Mouse (Mus musculus) stomach, embryonic 14.5 days (tissue): ENCODE measurements around the gene Dclk2. TPM values are rescaled to one million over a fixed set of nuclear protein-coding genes. Genes with fewer than 3 reads are reported as not detected.
A peak's percentile ranks its signal among the peaks of the same experiment; 100 is the strongest.

Experiments
- ATAC-seq: fragments of 200-750 bp; cut with Nextera tagmentation; 2 replicates; pipeline ENCODE4 v1.8.0; 2017; ENCODE audit warnings: low read depth, moderate TSS enrichment; ENCODE audit not compliant: insufficient number of reproducible peaks, insufficient read depth, low FRiP score
- H3K27ac ChIP-seq: fragments of 300-500 bp; sonication (generic); 2 replicates; pipeline ENCODE4 v1.5.1; 2014; ENCODE audit warnings: mild to moderate bottlenecking, low read length, moderate library complexity, mixed read lengths
- H3K27me3 ChIP-seq: fragments of 300-500 bp; sonication (generic); 2 replicates; pipeline ENCODE4 v1.6.1; 2014; ENCODE audit warnings: low read length, control low read depth, mixed read lengths; ENCODE audit not compliant: control insufficient read depth, insufficient read depth
- H3K36me3 ChIP-seq: fragments of 300-500 bp; sonication (generic); 2 replicates; pipeline ENCODE4 v1.6.1; 2014; ENCODE audit warnings: mild to moderate bottlenecking, control low read depth, low read length, moderate library complexity, mixed read lengths; ENCODE audit not compliant: control insufficient read depth, insufficient read depth
- H3K4me1 ChIP-seq: fragments of 300-500 bp; sonication (generic); 2 replicates; pipeline ENCODE4 v1.6.1; 2014; ENCODE audit warnings: low read length, control low read depth, mixed read lengths; ENCODE audit not compliant: control insufficient read depth, insufficient read depth
- H3K4me2 ChIP-seq: fragments of 300-500 bp; sonication (generic); replicated peaks from 2 replicates; pipeline ENCODE4 v1.6.1; 2014; ENCODE audit warnings: low read depth, low read length, control low read depth
- H3K4me3 ChIP-seq: fragments of 300-500 bp; sonication (generic); 2 replicates; pipeline ENCODE4 v1.5.1; 2014; ENCODE audit warnings: low read depth, low read length, control low read depth
- H3K9ac ChIP-seq: fragments of 300-500 bp; sonication (generic); replicated peaks from 2 replicates; pipeline ENCODE4 v1.6.1; 2014; ENCODE audit warnings: low read depth, mild to moderate bottlenecking, control low read depth, low read length, moderate library complexity, mixed read lengths
- H3K9me3 ChIP-seq: fragments of 300-500 bp; sonication (generic); 2 replicates; pipeline ENCODE4 v1.6.1; 2016; ENCODE audit warnings: low read depth, low read length, control low read depth; ENCODE audit not compliant: control insufficient read depth
- WGBS: fragments of 180-500 bp; shearing (Covaris S2); extraction: QIAGEN DNeasy Blood & Tissue Kit; methylation state at CpG from one replicate; pipeline ENCODE4 v1.1.7; 2014; 5-methylcytosine and 5-hydroxymethylcytosine counted together
- polyA plus RNA-seq: library from polyadenylated mRNA; unstranded; fragments of >200 nt; fragmentation: Nextera tagmentation; extraction: Ambion mirVana; gene quantifications from 2 replicates; pipeline ENCODE4 v1.2.1, GENCODE M21; 2014

The Dclk2 gene
- polyA plus RNA-seq, 1 experiment from 2014 or later: 6.7 TPM

DNA sequence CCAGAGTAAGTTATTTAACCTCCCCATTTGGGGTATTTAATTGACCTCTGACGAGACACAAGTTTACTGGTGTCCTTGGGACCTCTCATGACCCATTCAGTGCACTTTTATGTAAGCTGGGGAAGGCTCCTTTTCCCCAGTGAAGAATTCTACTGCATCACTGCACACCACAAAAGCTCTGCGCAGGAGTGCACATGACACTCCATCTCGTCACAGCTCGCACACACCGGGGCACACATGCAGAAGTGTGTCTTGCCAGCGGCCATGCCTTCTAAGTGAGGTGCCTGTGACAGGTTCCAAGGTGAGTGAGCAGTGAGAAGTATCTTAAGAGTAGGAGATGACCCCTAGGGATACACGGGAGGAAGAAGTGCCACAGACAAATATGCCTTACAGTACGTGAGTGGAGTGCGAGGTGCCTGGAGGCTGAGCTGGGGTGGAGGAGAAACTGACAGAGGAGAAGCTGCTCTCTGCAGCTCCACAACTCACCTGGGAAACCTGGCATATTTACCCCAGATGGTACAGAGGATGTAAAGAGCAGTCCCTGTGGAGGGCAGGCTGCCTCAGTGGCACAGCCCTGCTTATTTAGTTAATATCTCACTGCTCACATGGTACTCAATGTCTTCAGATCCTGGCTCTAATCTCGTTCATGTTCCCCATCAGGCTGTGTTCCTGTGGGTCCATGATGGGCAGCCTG is 58.3 kb downstream of the Dclk2 start:
- Histone ChIP-seq H3K9me3 (no peaks in the 10 kb centered on the region), H3K27me3 (no peaks in the 10 kb centered on the region), H3K36me3 (no peaks in the 10 kb centered on the region), H3K4me2 (no peak overlapping the region), H3K27ac (no peak overlapping the region), H3K4me1 (peaks cover 8% of the 10 kb centered on the region; the same call in 1 of the 2 replicates), H3K4me3 (no peak overlapping the region), H3K9ac (no peak overlapping the region)
- peak; percentile 28; the same call in 1 of the 2 replicates for ATAC-seq
- WGBS: 67% methylated on average over 10 of the region's 10 CpGs

DNA sequence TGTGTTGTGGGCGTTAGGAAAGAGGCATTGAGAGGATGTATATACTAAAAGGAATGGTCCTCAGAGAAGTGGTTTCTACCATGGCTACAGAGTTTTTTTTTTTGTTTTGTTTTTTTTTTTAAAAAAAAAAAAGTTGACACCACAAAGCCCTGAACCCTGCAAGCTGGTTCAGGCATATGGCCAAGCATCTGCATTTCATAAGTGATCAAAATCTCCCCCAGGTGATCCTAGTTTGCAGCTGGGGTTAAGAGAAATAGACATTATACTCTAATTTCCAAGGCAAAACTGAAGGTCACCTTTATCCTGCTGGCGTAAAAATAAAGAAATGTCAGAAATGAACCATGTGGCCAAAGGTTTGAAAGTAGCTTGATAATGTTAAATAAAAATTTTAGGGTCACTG is 60.9 kb downstream of the Dclk2 start:
- no peak overlapping the region for H3K27ac ChIP-seq
- H3K9me3 ChIP-seq: no peaks in the 10 kb centered on the region
- H3K27me3 ChIP-seq: no peaks in the 10 kb centered on the region
- 88% methylated on average over 2 of the region's 2 CpGs for WGBS
- no peaks in the 10 kb centered on the region for H3K36me3 ChIP-seq
- peaks cover 8% of the 10 kb centered on the region; the same call in 1 of the 2 replicates for H3K4me1 ChIP-seq
- H3K9ac ChIP-seq: no peak overlapping the region
- no peak overlapping the region for H3K4me2 ChIP-seq
- no peak overlapping the region for H3K4me3 ChIP-seq
- ATAC-seq: no peak

DNA sequence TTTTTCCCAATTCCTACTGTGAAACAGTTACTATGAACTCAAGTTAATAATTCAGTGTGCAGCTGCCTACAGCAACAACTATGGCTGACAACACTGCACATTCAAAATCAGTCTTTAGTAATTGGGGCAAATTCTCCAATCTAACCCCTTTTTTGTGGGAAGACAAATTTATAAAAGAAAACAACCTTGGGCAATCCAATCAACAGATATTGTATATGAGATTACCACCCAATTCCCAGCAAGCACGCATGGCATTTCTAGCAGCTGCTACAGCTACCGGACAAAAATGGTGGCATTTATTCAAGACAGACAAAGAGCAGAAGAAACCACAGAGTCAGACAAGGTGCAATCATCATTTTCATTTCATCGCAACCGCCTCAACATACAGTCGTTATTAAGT is 62.0 kb downstream of the Dclk2 start:
- Histone ChIP-seq H3K27me3 (no peaks in the 10 kb centered on the region), H3K4me2 (no peak overlapping the region), H3K36me3 (no peaks in the 10 kb centered on the region), H3K9ac (no peak overlapping the region), H3K4me1 (peaks cover 8% of the 10 kb centered on the region; the same call in 1 of the 2 replicates), H3K9me3 (no peaks in the 10 kb centered on the region), H3K4me3 (no peak overlapping the region), H3K27ac (no peak overlapping the region)
- no peak for ATAC-seq
- 89% methylated on average over 5 of the region's 5 CpGs for WGBS

DNA sequence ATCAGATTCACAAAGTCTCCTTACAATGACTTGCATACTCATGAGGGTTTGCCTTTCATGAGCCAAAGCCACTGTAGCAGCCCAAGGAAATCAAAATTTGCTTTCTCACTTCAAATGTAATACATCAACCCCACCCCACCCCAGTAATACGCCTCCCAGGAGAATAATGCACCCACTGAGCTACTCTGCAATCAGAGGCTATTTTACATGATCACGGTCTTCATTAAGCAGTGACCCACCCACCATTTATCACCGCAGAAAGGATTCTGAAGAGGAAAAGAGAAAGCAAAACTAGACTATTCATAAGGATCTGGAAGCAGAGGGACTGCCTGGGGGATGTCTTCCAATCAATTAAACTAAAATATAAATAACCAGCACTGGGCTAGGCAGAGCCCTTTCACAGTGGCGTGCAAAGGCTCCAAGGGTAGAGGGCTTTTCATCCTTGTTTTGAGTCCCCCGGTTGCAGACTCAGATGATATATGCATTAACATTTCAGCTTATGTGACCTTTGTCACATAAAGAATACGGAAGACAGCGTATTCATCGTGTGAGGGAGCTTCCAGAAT is 62.7 kb downstream of the Dclk2 start:
- Histone ChIP-seq H3K4me2 (no peak overlapping the region), H3K27me3 (no peaks in the 10 kb centered on the region), H3K27ac (no peak overlapping the region), H3K9ac (no peak overlapping the region), H3K4me1 (peaks cover 8% of the 10 kb centered on the region; the same call in 1 of the 2 replicates), H3K4me3 (no peak overlapping the region), H3K36me3 (no peaks in the 10 kb centered on the region), H3K9me3 (no peaks in the 10 kb centered on the region)
- WGBS: 52% methylated on average over 8 of the region's 8 CpGs
- ATAC-seq: no peak

DNA sequence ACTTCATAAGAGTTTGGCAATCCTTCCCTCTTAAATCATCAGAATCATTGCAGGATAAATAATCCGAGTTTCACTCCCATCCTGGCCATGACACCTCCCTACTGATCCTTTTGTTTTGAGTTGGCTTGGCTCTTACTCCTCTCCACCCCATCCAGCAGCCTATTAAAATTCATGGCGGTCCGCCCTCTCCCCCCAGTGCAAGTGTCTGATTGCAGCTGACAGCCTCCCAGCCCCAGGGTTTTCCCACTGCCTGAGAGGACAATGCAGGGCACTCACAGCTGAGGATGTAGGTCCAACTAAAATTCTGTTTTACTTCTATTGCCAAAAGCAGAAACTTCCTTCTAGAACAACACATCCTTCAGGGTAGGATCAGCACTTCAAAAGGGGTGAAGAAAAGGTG is 67.8 kb downstream of the Dclk2 start:
- no peak overlapping the region for H3K4me3 ChIP-seq
- no peak for ATAC-seq

DNA sequence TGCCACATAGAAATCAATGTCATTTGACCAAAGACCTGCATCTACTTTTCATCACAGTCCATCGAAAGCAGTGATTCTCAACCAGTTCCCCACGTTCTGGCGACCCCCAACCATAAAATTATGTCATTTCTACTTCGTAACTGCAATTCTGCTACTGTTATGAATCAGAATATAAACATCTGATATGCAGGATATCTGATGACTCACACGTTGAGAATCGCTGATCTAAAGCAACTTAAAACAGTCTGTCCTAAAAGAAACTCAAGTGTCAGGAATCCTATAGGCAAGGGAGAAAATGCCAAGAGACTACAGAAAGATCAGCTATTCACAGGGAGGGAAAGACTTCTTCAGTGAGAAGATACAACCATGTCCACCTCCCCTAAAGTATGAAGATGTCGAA is 69.5 kb downstream of the Dclk2 start:
- 0 out of 2 replicates have a peak overlapping the region, but pooled peaks have one; percentile 0 for H3K27ac ChIP-seq
- no peaks in the 10 kb centered on the region; the same call in 1 of the 2 replicates for H3K4me1 ChIP-seq
- no peak overlapping the region for H3K4me2 ChIP-seq
- WGBS: 74% methylated on average over 7 of the region's 7 CpGs
- no peak overlapping the region for H3K9ac ChIP-seq
- no peaks in the 10 kb centered on the region for H3K27me3 ChIP-seq
- no peaks in the 10 kb centered on the region for H3K36me3 ChIP-seq
- no peak for ATAC-seq
- no peak overlapping the region for H3K4me3 ChIP-seq
- no peaks in the 10 kb centered on the region for H3K9me3 ChIP-seq

More for the DNA sequence above, 67.8 kb downstream of the Dclk2 start:
- Histone ChIP-seq H3K4me2 (no peak overlapping the region), H3K4me1 (no peaks in the 10 kb centered on the region; the same call in 1 of the 2 replicates), H3K9ac (no peak overlapping the region), H3K36me3 (no peaks in the 10 kb centered on the region), H3K27ac (no peak overlapping the region), H3K27me3 (no peaks in the 10 kb centered on the region), H3K9me3 (no peaks in the 10 kb centered on the region)
- 64% methylated on average over 3 of the region's 3 CpGs for WGBS

DNA sequence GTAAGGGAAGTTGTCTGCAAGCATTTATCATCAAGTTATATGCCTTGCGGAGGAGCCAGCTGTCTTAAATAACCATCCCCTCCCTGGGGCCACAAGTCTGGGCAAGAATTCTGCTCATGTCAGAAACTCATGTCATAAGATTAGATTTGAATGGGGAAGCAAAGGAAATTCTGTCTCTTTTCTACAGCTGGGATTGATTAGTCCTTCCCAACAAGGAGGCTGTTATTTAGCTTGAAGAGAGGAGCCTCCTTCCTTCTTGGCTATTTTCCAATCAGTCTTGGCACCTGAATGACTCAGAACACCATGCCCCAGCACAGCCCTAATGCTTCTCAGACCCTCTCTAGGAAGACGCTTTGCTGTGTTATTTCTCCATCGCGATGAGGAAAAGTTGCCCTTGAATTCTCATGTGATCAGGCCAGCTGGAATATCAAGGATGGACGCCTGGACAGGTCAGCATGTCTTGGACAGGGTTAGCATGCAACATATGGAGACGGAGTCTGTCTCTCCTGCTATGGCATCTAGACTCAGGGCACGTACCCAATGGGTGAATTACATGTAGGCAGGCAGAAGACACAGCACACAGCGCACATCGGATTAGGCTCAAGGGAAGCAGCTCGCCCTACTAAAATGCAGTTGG is 70.1 kb downstream of the Dclk2 start:
- Histone ChIP-seq H3K9ac (no peak overlapping the region), H3K27ac (0 out of 2 replicates have a peak overlapping the region, but pooled peaks have one; percentile 0), H3K4me2 (no peak overlapping the region), H3K4me3 (no peak overlapping the region), H3K27me3 (no peaks in the 10 kb centered on the region), H3K36me3 (no peaks in the 10 kb centered on the region), H3K9me3 (no peaks in the 10 kb centered on the region), H3K4me1 (no peaks in the 10 kb centered on the region; the same call in 1 of the 2 replicates)
- WGBS: 61% methylated on average over 10 of the region's 10 CpGs
- ATAC-seq: no peak

DNA sequence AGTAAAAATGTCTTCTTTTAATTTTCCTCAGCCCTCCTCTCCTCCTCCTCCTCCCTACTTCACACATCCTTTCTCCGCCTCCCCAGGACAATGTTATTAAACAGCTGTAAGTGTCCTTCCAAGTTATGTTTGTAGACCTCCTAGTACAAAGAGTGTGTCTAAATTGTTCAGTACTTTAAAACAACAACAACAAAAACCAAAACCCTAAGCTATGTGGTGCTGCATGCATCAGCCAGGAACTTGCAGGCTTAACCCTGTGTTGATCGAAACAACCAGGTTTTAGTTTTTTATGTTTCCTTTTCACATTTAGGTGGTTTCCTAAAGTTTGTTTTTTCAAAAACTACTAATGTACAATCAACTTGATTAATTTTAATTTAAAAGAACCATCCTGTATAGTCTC is 71.3 kb downstream of the Dclk2 start:
- H3K9me3 ChIP-seq: no peaks in the 10 kb centered on the region
- no peak overlapping the region for H3K4me3 ChIP-seq
- no peaks in the 10 kb centered on the region for H3K27me3 ChIP-seq
- 79% methylated on average over 2 of the region's 2 CpGs for WGBS
- H3K36me3 ChIP-seq: no peaks in the 10 kb centered on the region
- H3K9ac ChIP-seq: no peak overlapping the region
- ATAC-seq: no peak
- no peak overlapping the region for H3K27ac ChIP-seq
- no peaks in the 10 kb centered on the region; the same call in 1 of the 2 replicates for H3K4me1 ChIP-seq
- no peak overlapping the region for H3K4me2 ChIP-seq
